Mouse (Mus musculus): Measurements from ENCODE around the gene 6030408B16Rik. TPM values are rescaled to one million over a fixed set of nuclear protein-coding genes. Genes with fewer than 3 reads are reported as not detected.

6030408B16Rik gene
- polyA plus RNA-seq, 1 experiment from 2014 or later, result 25.0 TPM

GRCm38 (mm10) chr15:101262502-101262901, 30.5 kb upstream of the 6030408B16Rik start:
- H3K4me1 ChIP-seq (ENCODE audit: control insufficient read depth, insufficient read depth, low read length), result peaks cover 33% of the 10 kb centered on the region
- no peak overlapping the region for H3K4me2 ChIP-seq (replicated peaks; ENCODE audit: low read depth, low read length)
- H3K4me3 ChIP-seq (ENCODE audit: low read depth, low read length), result no peak overlapping the region
- ATAC-seq (ENCODE audit: insufficient number of reproducible peaks, insufficient read depth, low FRiP score, low read depth), result no peak
- H3K9me3 ChIP-seq (ENCODE audit: control insufficient read depth, low read depth, low read length), result no peaks in the 10 kb centered on the region
- H3K36me3 ChIP-seq (ENCODE audit: control insufficient read depth, insufficient read depth, low read length), result no peaks in the 10 kb centered on the region
- H3K27me3 ChIP-seq (ENCODE audit: control insufficient read depth, insufficient read depth, low read length), result no peaks in the 10 kb centered on the region
- H3K27ac ChIP-seq (ENCODE audit: low read length), result no peak overlapping the region
- H3K9ac ChIP-seq (replicated peaks; ENCODE audit: low read depth, low read length), result no peak overlapping the region
- 56% methylated on average over 5 of the region's 5 CpGs for WGBS

- no peaks in the 10 kb centered on the region for H3K27me3 ChIP-seq (ENCODE audit: control insufficient read depth, insufficient read depth, low read length)
- peaks cover 8% of the 10 kb centered on the region for H3K36me3 ChIP-seq (ENCODE audit: control insufficient read depth, insufficient read depth, low read length)
- no peaks in the 10 kb centered on the region for H3K9me3 ChIP-seq (ENCODE audit: control insufficient read depth, low read depth, low read length)
- H3K9ac ChIP-seq (replicated peaks; ENCODE audit: low read depth, low read length), result peak overlapping the region; percentile 36
- ATAC-seq (ENCODE audit: insufficient number of reproducible peaks, insufficient read depth, low FRiP score, low read depth), result peak; percentile 92
- WGBS, result 2% methylated on average over 46 of the region's 57 CpGs
- peak overlapping the region; percentile 40 for H3K4me3 ChIP-seq (ENCODE audit: low read depth, low read length)
- peak overlapping the region; percentile 70 for H3K27ac ChIP-seq (ENCODE audit: low read length)
- peaks cover 32% of the 10 kb centered on the region for H3K4me1 ChIP-seq (ENCODE audit: control insufficient read depth, insufficient read depth, low read length)
- peak overlapping the region; percentile 94 for H3K4me2 ChIP-seq (replicated peaks; ENCODE audit: low read depth, low read length)
These were observed 26.7 kb upstream of the 6030408B16Rik start for GRCm38 (mm10) chr15:101266132-101266963.

- ATAC-seq (ENCODE audit: insufficient number of reproducible peaks, insufficient read depth, low FRiP score, low read depth), result no peak
- WGBS, result 2% methylated on average over 25 of the region's 25 CpGs
These were observed 25.7 kb upstream of the 6030408B16Rik start for GRCm38 (mm10) chr15:101267053-101268032.

GRCm38 (mm10) chr15:101270101-101270820, 22.8 kb upstream of the 6030408B16Rik start:
- no peak overlapping the region for H3K4me2 ChIP-seq (replicated peaks; ENCODE audit: low read depth, low read length)
- ATAC-seq (ENCODE audit: insufficient number of reproducible peaks, insufficient read depth, low FRiP score, low read depth), result no peak
- no peak overlapping the region for H3K27ac ChIP-seq (ENCODE audit: low read length)
- WGBS, result 88% methylated on average over 29 of the region's 29 CpGs
- H3K9me3 ChIP-seq (ENCODE audit: control insufficient read depth, low read depth, low read length), result no peaks in the 10 kb centered on the region
- H3K4me1 ChIP-seq (ENCODE audit: control insufficient read depth, insufficient read depth, low read length), result peaks cover 21% of the 10 kb centered on the region; the same call in 1 of the 2 replicates
- peaks cover 29% of the 10 kb centered on the region for H3K36me3 ChIP-seq (ENCODE audit: control insufficient read depth, insufficient read depth, low read length)
- H3K4me3 ChIP-seq (ENCODE audit: low read depth, low read length), result no peak overlapping the region
- no peaks in the 10 kb centered on the region for H3K27me3 ChIP-seq (ENCODE audit: control insufficient read depth, insufficient read depth, low read length)
- H3K9ac ChIP-seq (replicated peaks; ENCODE audit: low read depth, low read length), result no peak overlapping the region

More at GRCm38 (mm10) chr15:101267053-101268032, 25.7 kb upstream of the 6030408B16Rik start:
- Histone ChIP-seq H3K27ac (ENCODE audit: low read length) (peak overlapping the region; percentile 70), H3K9ac (replicated peaks; ENCODE audit: low read depth, low read length) (peak overlapping the region; percentile 36; the same call in 1 of the 2 replicates), H3K36me3 (ENCODE audit: control insufficient read depth, insufficient read depth, low read length) (peaks cover 11% of the 10 kb centered on the region), H3K4me3 (ENCODE audit: low read depth, low read length) (peak overlapping the region; percentile 40), H3K4me1 (ENCODE audit: control insufficient read depth, insufficient read depth, low read length) (peaks cover 24% of the 10 kb centered on the region; the same call in 1 of the 2 replicates), H3K4me2 (replicated peaks; ENCODE audit: low read depth, low read length) (peak overlapping the region; percentile 94), H3K27me3 (ENCODE audit: control insufficient read depth, insufficient read depth, low read length) (no peaks in the 10 kb centered on the region), H3K9me3 (ENCODE audit: control insufficient read depth, low read depth, low read length) (no peaks in the 10 kb centered on the region)

GRCm38 (mm10) chr15:101271107-101271506, 21.9 kb upstream of the 6030408B16Rik start:
- Histone ChIP-seq H3K36me3 (ENCODE audit: control insufficient read depth, insufficient read depth, low read length) (peaks cover 29% of the 10 kb centered on the region), H3K9me3 (ENCODE audit: control insufficient read depth, low read depth, low read length) (no peaks in the 10 kb centered on the region), H3K27me3 (ENCODE audit: control insufficient read depth, insufficient read depth, low read length) (no peaks in the 10 kb centered on the region), H3K9ac (replicated peaks; ENCODE audit: low read depth, low read length) (no peak overlapping the region; the same call in 1 of the 2 replicates), H3K27ac (ENCODE audit: low read length) (peak overlapping the region; percentile 7), H3K4me3 (ENCODE audit: low read depth, low read length) (no peak overlapping the region), H3K4me2 (replicated peaks; ENCODE audit: low read depth, low read length) (no peak overlapping the region), H3K4me1 (ENCODE audit: control insufficient read depth, insufficient read depth, low read length) (peaks cover 17% of the 10 kb centered on the region; the same call in 1 of the 2 replicates)
- no peak for ATAC-seq (ENCODE audit: insufficient number of reproducible peaks, insufficient read depth, low FRiP score, low read depth)
- 63% methylated on average over 3 of the region's 3 CpGs for WGBS

- 86% methylated on average over 15 of the region's 15 CpGs for WGBS
These were observed 21.5 kb upstream of the 6030408B16Rik start for GRCm38 (mm10) chr15:101271513-101271912.

GRCm38 (mm10) chr15:101274380-101274779, 18.6 kb upstream of the 6030408B16Rik start:
- peaks cover 29% of the 10 kb centered on the region for H3K36me3 ChIP-seq (ENCODE audit: control insufficient read depth, insufficient read depth, low read length)
- 28% methylated on average over 6 of the region's 6 CpGs for WGBS
- no peaks in the 10 kb centered on the region for H3K27me3 ChIP-seq (ENCODE audit: control insufficient read depth, insufficient read depth, low read length)
- no peak for ATAC-seq (ENCODE audit: insufficient number of reproducible peaks, insufficient read depth, low FRiP score, low read depth)
- no peak overlapping the region for H3K4me3 ChIP-seq (ENCODE audit: low read depth, low read length)
- no peak overlapping the region for H3K9ac ChIP-seq (replicated peaks; ENCODE audit: low read depth, low read length)
- no peak overlapping the region for H3K4me2 ChIP-seq (replicated peaks; ENCODE audit: low read depth, low read length)
- no peak overlapping the region for H3K27ac ChIP-seq (ENCODE audit: low read length)
- peaks cover 22% of the 10 kb centered on the region for H3K4me1 ChIP-seq (ENCODE audit: control insufficient read depth, insufficient read depth, low read length)
- no peaks in the 10 kb centered on the region for H3K9me3 ChIP-seq (ENCODE audit: control insufficient read depth, low read depth, low read length)

More at GRCm38 (mm10) chr15:101271513-101271912, 21.5 kb upstream of the 6030408B16Rik start:
- H3K27ac ChIP-seq (ENCODE audit: low read length), result no peak overlapping the region; the same call in 1 of the 2 replicates
- ATAC-seq (ENCODE audit: insufficient number of reproducible peaks, insufficient read depth, low FRiP score, low read depth), result no peak
- peaks cover 15% of the 10 kb centered on the region; the same call in 1 of the 2 replicates for H3K4me1 ChIP-seq (ENCODE audit: control insufficient read depth, insufficient read depth, low read length)
- H3K9ac ChIP-seq (replicated peaks; ENCODE audit: low read depth, low read length), result no peak overlapping the region
- no peak overlapping the region for H3K4me2 ChIP-seq (replicated peaks; ENCODE audit: low read depth, low read length)
- no peaks in the 10 kb centered on the region for H3K27me3 ChIP-seq (ENCODE audit: control insufficient read depth, insufficient read depth, low read length)
- peaks cover 29% of the 10 kb centered on the region for H3K36me3 ChIP-seq (ENCODE audit: control insufficient read depth, insufficient read depth, low read length)
- H3K4me3 ChIP-seq (ENCODE audit: low read depth, low read length), result no peak overlapping the region
- H3K9me3 ChIP-seq (ENCODE audit: control insufficient read depth, low read depth, low read length), result no peaks in the 10 kb centered on the region
